Mouse (Mus musculus): ENCODE results near the gene Zmynd8.

Gene Zmynd8

DNA sequence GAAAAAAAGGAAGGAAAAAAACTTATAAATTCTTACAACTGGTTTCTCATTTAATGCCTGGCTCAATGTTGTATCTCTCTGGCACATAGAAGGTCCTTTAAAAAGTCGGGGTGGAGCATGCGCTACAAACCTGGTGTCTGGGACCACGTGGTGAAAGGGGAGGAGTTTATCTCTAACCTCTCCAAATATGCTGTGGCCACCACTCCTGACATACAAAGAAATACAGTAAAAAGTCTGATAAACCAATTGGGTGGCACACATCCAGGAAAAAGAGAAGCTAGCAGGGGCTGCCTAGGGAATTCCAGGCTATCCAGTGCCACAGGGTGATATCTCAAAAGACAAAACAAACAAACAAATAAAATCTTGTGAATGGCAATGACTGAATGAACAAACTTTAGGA is 1.1 kb upstream of the Zmynd8 start:
- no peak for DNase-seq (ENCODE audit: extremely low read depth, insufficient read length, low spot score)

DNA sequence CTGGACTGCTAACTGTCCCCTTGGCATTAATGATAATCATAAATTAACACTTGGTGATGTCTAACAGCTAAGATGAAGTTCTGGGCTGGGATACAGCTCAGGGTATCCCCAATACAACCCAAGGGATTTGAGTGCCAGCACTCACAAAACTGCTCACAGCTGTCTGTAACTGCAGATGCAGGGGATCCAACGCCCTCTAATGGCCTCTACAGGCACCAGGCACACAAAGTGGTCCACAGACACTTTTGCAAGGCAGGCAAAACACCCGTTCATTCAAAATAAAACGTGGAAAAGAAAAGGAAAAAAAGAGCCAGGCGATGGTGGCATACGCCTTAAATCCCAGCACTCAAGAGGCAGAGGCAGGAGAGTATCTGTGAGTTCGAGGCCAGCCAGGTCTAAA is 658 bp upstream of the Zmynd8 start:
- no peak for DNase-seq (ENCODE audit: extremely low read depth, insufficient read length, low spot score)

DNA sequence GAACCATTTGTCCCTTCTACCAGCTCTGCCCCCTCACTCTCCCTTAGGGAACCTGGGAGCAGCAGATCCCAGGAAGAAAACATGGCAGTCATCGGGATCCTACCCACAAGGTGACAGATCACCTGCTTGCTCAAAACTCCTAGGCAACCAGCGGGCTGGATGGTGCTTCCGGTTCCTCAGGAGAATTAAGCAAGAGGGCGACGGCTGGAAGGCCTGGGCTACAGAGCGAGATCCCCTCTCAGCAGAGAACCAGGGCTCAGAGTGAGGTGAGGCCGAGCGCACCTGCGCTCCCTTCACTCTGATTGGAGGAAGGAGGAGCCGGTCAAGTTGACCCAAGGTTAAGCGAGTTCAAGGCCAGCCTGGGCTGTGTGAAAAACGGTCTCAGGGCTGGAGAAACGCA is 2.6 kb downstream of the Zmynd8 start:
- DNase-seq (ENCODE audit: extremely low read depth, insufficient read length, low spot score), result no peak

DNA sequence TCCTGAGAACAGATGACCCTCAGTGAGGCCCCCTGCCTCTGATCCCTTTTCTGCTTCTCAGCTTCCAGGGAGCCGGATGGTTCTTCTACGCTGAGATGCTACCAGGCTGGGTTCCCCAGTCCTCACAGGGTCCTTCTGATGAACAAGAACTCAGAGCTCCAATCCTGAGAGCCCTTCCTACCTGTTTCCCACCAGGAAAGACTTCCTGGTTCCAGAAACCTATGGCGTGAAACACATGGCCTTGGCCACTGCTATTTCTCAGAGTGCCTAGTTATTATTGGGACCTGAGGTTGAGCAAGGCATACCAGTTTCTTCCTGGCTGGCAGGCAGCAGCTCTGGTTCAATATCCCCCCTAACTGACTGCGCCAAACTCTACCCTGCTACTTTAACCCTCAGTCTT is 3.1 kb downstream of the Zmynd8 start:
- DNase-seq (ENCODE audit: extremely low read depth, insufficient read length, low spot score), result no peak

DNA sequence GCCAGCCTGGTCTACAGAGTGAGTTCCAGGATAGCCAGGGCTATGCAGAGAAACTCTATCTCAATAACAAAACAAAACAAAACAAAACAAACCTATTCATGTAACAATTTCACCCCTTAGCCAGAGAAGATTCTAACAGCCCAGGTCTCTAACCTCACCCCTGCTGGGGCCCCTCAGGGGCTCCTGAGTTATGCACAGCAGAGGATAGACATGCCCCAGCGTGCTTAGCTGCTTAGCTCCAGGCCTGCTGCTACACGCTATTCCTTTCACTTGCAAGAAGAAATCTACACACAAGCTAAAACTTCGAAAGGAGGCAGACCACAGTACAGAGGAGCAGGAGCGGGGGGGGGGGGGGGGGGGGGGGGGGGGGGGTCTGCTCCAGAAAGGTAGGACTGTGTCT is 4.3 kb downstream of the Zmynd8 start:
- no peak for DNase-seq (ENCODE audit: extremely low read depth, insufficient read length, low spot score)

DNA sequence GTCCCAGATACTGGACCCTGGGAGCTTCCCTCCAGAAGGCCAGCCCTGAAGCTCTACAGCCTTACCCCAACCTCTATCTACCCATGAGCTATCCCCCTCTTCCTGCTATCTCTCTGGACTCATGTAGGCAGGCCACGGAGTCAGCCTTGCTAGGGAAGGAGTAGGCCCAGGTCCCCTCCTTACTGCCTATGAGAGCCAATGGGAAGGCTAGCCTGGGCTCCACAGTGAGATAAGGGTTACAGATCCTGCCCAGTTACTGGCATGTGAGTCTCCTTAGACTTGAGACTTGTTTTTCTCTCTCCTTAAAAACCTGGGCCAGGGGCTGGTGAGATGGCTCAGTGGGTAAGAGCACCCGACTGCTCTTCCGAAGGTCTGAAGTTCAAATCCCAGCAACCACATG is 5.6 kb downstream of the Zmynd8 start:
- no peak for DNase-seq (ENCODE audit: extremely low read depth, insufficient read length, low spot score)

DNA sequence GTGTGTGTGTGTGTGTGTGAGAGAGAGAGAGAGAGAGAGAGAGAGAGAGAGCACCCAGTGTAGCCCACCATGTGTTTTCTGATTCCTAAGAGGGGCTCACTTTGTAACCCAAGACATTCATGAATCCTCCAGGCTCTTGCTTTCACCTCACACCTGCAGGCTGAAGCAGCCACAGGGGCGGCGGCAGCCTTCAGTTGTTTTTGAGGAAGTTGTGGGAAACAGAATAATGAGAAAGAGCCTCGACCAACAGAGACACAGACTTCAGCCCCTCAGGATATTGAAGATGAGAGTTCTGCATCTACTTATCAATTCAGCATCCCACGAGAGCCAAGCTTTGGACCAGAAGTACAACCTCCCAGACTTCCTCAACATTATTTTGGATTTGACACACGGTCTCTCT is 6.2 kb downstream of the Zmynd8 start:
- DNase-seq (ENCODE audit: extremely low read depth, insufficient read length, low spot score), result no peak

DNA sequence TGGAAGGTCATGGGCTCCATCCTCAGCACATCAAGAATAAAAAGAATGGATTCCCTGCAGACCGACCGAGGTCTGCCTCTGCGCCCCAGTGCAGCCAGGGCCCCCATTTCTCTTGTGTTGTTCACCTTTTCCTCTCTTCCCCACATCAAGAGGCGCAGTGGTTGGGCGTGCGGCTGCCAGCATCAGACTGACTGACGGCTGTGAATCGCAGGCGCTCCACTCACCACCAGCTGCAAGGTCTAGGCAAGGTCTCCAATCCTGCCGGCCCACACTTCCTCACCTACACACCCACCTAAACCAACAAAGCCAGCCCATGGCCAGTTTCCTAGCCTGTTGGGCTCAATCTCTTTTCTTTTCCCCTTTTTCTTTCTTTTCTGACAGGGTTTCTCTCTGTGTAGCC is 8.4 kb downstream of the Zmynd8 start:
- DNase-seq (ENCODE audit: extremely low read depth, insufficient read length, low spot score), result no peak

DNA sequence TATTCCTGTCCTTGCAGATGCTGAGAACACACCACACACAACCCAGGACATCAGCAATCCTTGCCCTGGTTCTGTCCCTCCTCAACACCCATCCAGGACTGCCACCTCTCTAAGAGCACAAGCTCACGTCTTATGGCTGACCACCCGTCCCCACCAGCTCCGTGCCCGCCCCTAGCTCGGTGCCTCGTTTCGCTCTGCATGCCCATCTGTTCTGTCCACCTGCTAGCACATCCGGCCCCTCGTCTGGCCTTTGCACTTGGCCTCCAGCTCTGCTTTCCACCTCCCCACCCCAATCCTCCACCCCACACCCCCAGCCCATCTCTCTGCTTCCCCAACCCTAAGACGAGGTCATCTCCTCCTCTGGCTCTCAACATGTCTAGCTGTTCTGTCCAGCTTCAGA is 8.9 kb downstream of the Zmynd8 start:
- DNase-seq (ENCODE audit: extremely low read depth, insufficient read length, low spot score), result no peak

DNA sequence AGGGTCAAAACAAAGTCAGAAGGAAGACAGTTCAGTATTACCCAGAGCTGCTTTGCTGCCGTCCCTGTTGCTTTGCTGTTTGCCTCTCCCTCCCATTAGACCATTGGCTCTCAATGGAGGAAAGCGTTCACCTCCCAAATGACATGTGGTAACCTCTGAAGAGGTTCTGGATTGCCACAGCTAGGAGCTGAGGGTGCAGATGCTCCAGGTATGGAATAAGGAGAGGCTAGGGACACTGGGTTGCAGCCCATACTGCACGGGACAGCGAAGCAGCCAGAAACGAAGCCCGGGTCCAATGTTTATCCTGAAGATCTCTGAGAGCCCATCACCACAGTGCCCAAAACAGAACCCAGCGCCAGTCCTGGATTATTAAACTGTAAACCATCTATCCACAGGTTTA is 9.6 kb downstream of the Zmynd8 start:
- DNase-seq (ENCODE audit: extremely low read depth, insufficient read length, low spot score), result no peak

DNA sequence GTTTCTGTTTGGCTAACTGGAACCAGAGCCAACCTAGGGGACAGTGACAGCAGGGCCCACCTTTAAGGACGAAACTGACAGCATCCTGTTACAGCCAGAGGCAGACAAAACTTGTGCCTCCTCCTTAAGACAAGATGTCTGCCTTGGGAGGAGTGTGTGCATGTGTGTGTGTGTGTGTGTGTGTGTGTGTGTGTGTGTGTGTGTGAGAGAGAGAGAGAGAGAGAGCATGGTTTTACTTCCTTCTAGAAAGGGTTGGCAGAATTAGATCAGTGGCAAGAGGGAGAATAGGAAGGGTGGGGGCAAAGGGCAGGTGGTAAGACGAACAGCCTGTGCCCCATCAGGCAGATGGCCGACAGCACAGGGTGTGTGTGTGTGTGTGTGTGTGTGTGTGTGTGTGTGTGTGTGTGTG is 10.0 kb downstream of the Zmynd8 start:
- DNase-seq (ENCODE audit: extremely low read depth, insufficient read length, low spot score), result no peak

DNA sequence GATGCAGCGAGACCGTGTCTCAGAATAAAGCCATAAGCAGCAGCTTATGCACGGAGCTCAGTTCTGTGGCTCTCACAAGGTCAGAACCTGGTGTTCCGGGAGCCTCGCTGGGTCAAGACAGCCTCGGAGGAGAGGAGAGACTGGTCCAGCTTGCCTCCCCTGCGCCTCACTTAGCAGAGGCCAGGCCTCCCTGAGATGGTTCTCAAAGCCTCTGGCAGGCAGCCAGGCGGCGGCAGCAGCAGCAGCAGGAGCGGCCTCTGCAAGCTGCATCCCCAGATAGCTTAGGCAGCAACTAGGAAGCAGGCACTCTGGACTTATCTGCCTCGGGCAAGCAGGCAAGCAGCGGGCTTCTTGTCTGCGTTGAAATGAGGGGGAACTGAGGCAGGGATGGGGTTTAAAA is 10.4 kb downstream of the Zmynd8 start:
- DNase-seq (ENCODE audit: extremely low read depth, insufficient read length, low spot score), result peak; percentile 63

DNA sequence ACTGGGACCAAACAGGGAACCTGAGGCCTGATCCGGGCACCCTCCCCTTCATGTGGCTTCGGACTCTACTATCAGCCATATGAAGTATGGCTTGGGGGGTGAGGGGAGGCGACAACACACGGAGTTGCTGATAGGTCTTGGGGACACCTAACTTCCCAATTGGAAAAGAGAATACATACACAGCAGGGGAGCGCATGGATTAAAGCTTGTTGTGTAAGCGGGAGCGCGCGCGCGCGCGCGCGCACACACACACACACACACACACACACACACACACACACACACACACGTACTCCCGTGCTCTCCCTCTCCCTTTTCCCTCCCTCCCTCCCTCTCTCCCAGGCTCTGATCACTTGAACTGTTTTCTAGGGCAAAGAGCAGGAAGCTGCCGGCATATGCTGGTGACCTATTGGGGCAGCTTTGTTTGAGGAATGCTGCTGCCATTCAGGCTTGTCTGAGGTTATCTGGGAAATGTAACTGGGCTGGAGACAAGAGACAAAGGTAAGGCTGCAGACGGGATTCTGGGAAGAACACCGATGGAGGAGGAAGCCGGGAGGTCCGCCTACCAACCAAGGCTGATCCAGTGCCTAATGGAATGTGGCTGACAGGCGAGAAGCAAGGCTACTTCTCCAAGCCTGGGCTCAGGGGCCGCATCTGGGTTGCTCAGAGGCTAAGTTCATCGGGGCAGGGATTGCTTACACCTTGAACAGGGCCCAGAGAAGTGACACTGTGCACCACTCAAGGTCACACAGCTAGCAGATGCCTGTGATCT is 11.8 kb downstream of the Zmynd8 start:
- DNase-seq (ENCODE audit: extremely low read depth, insufficient read length, low spot score), result no peak

DNA sequence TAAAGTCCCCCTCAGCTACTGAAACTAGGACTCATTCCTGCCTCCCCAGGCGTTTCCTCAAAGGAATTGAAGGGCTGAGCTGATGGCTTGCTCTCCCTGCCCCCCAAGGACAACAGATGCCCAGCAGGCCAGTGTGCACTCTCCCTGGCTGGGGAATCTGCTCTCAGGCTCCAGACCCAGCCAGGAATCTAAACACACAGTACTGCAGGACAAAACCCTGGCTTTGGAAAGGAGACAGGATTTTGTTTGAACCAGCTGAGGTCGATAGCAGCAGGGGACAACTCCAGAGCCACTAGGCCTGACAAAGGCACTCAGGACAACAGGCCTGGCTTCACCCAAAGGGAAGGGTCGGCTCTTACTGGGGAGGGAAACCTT is 12.3 kb downstream of the Zmynd8 start:
- no peak for DNase-seq (ENCODE audit: extremely low read depth, insufficient read length, low spot score)

DNA sequence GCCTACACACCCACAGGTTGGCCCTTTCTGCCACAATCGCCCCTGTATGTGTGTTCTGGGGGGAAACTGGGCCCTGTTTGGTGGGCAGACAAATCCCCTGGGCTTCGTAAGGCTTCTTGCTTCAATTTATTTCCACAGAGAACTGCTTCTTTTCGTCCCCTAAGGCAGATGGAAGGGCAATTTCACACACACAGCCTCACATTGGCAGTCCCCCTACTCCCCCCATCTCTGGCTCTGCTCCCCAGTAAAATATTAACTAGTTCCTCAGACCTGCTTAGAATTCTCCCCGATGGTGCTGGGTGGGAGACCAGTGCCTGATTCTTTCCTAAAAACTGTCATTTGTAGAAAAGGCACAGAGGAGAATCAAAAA is 12.9 kb downstream of the Zmynd8 start:
- no peak for DNase-seq (ENCODE audit: extremely low read depth, insufficient read length, low spot score)

DNA sequence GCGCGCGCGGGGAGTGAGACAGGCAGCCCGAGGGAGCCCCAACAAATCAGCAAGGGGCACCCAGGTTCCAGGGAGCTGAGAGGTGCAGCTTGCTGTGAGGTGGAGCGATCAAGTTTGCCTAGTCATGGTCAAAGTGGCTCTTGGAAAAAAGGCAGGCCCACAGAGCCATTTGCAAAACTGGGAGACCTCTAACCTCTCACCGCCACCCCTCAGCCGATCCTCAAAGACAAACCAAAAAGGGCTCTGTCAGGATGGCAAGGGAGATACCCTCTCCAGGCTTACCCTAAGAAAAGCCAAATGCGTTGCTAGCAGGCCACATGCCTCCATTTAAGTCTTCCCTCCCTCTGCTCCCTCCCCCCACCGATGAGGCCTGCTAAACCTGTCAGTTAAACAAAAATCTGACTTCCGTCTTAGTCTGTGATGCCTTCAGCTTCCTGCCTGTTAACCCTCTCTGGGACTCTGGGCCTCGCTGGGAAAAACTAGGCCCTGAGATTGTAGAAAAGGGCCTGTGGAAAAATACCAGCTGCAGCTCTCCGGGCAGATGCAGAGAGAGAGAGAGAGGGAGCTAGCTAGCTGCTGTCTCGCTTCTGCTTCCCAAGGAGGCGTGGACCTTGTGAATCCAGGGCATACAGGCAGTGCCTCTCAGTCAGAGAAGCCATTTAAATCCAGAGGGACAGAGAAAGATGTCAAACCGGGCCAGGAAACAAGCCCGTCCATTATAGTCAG is 13.4 kb downstream of the Zmynd8 start:
- DNase-seq (ENCODE audit: extremely low read depth, insufficient read length, low spot score), result peak; percentile 81

DNA sequence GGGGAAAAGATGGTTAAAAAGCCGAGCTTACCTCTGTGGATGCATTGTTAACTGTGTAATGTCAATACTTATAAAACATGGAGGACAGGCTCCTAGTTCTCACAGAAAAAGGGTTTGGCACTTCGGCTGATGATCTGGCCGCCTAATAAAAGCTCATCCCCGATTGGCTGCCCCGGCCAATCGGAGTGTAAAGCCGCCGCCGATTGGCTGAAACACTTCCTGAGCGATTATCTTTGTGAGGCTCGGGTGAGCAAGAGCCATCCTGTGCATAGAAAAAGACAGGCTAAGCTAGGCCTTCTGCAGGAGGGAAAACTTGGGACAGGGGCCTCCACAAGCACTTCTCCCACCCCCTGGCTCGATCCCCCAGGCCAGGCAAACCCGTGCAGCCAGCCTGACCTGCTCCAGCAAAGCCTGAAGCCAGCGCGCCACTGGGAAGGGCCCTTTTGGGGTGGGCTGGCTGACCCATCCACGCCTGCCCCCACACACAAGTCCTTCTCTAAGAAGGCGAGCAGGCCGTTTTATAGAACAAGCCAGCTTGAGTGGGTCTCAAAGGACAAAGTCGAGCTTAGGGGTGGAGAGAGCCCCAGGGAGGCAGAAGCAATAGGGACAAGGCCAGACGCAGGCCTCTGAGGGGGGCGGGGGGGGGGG is 14.1 kb downstream of the Zmynd8 start:
- peak; percentile 94 for DNase-seq (ENCODE audit: extremely low read depth, insufficient read length, low spot score)

DNA sequence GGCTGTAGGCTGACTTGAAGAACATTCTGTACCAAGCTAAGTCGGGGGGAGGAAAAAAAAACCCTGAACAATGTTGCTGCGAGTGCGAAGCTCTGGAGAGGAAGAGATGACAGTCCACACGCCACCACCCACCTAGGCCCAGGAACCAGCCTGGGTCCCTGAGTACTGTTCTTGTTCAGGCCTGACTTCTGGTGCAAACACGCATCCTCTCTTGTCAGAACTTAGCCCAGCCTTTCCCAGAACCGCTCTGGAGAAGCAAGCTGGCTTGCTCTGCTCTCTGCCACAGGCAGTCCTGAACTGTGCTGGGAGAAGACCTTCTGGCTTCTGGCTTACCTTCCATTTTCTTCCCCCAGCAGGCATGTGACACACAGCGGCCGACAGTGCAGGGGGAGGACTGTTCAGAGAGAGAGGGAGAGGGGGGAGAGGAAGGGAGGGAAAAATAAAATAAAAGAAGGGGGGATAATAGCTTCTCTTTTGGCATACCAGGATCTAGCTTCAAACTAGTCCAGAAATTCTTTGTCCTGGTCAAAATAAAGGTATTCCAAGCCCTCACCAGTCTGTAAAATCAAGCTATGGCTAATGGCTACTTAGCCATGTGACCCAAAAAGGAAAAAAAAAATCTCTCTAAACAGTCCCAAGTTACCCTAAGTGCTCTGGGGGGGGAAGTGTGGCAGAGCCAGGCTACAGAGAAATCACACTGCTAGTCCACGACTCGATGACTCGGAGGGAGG is 14.8 kb downstream of the Zmynd8 start:
- peak; percentile 39 for DNase-seq (ENCODE audit: extremely low read depth, insufficient read length, low spot score)

DNA sequence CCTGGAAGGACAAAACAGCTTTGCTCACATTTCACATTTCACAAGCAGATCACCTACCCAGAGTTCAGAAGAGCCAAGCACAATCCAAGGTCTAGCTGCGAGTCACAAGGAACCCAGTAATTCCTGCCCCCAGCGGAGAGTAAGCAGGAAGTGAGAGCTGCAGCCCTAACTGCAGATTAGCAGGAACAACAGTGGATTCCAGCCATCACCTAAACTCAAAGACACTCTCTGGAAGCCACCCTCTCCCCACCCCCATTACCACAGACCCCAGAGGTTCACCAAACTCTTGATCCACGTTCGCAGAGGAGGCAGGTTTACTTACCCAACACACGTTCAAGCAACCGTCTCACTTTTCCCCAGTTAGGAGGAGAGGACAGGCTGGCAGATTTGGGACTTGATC is 15.8 kb downstream of the Zmynd8 start:
- no peak for DNase-seq (ENCODE audit: extremely low read depth, insufficient read length, low spot score)

DNA sequence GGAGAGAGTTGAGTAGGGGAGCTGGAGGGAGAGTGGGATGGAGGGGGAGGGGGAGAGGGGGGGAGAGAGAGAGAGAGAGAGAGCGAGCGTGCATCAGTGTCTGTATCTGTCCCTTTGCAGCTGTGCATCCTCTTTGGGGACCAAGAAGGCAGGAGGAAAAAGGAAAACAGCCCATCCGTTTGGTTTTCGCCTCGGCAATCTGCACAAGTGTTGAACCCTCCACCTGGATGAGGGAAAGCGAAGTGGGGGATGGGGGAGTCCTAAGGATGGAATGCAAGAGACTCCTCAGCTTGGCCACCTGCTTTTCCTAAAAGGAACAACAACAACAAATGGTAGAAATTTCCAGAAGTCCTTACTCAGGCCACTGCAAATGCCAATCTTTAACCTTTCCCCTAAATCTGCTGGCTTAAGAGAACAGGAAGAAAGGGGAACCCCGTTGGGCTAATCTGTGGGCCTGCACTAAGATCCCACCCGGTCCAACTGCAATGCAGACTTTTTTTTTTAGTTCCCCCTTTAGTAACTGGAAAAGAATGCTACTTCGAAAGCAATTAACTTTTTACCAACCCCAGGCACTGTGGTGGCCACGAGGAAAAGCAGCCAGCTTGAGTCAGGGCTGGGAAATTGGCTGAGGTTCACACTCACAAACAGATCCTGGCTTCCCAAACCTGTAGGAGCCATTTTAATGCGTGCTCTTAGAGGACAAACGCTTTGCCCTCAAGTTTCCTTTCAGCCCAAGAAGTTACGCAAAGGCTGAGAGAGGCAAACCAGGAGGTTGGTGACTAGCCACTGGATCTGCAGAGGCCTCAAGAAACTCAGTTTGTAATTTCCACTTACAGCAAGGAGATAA is 17.0 kb downstream of the Zmynd8 start:
- peak; percentile 53 for DNase-seq (ENCODE audit: extremely low read depth, insufficient read length, low spot score)

DNA sequence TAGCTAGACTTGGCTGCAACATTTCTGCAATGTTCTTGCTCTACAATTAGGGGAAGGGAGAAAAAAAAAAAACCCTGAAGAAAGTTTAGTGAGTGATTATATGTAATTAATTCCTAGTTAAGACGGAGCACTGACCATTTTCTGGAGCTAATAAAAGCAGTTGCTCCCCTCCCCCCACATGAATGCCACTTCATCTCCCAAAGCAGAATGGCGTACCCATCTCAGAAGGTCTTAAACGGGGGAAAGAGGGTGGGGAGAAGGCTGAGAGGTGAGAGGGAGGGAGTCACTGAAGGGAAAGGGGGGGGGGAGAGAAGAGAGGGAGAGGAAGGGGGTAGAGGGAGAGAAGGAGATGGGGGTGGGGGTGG is 17.6 kb downstream of the Zmynd8 start:
- no peak for DNase-seq (ENCODE audit: extremely low read depth, insufficient read length, low spot score)
